Mouse (Mus musculus): ENCODE measurements around the gene Lce3e. TPM values are rescaled to one million over a fixed set of nuclear protein-coding genes. Genes with fewer than 3 reads are reported as not detected.

Lce3e gene
- polyA plus RNA-seq (2015; fragmentation: Nextera tagmentation; extraction: Ambion mirVana) = not detected in 2 replicates

GRCm38 (mm10) chr3:92966761-92967160 lies at the start of gene Lce3e:
Gene Lce3e, plus strand, starts transcription at chr3:92967061.
- Histone ChIP-seq H3K36me3 (ENCODE audit: control insufficient read depth, insufficient read depth, low read length) (no peaks in the 10 kb centered on the region), H3K27me3 (replicated peaks; ENCODE audit: control insufficient read depth, insufficient read depth, low read length) (no peaks in the 10 kb centered on the region), H3K4me3 (ENCODE audit: low read length) (no peak within 1 kb of the TSS), H3K4me2 (ENCODE audit: low read depth, low read length) (no peak within 1 kb of the TSS), H3K9me3 (ENCODE audit: control insufficient read depth, low read length) (no peaks in the 10 kb centered on the region), H3K27ac (ENCODE audit: low read length) (no peak within 1 kb of the TSS), H3K9ac (ENCODE audit: low read depth, low read length) (no peak within 1 kb of the TSS), H3K4me1 (ENCODE audit: control insufficient read depth, insufficient read depth, low read length) (no peaks in the 10 kb centered on the region)
- no peak for ATAC-seq
- 89% methylated on average over 2 of the region's 2 CpGs for WGBS

- H3K9me3 ChIP-seq (ENCODE audit: control insufficient read depth, low read length) = no peaks in the 10 kb centered on the region
- no peak overlapping the region for H3K4me2 ChIP-seq (ENCODE audit: low read depth, low read length)
- ATAC-seq = no peak
- 61% methylated on average over 4 of the region's 4 CpGs for WGBS
- H3K9ac ChIP-seq (ENCODE audit: low read depth, low read length) = no peak overlapping the region
- H3K36me3 ChIP-seq (ENCODE audit: control insufficient read depth, insufficient read depth, low read length) = no peaks in the 10 kb centered on the region
- H3K27ac ChIP-seq (ENCODE audit: low read length) = no peak overlapping the region
- no peak overlapping the region for H3K4me3 ChIP-seq (ENCODE audit: low read length)
- no peaks in the 10 kb centered on the region for H3K27me3 ChIP-seq (replicated peaks; ENCODE audit: control insufficient read depth, insufficient read depth, low read length)
- H3K4me1 ChIP-seq (ENCODE audit: control insufficient read depth, insufficient read depth, low read length) = no peaks in the 10 kb centered on the region
Measured at GRCm38 (mm10) chr3:92920364-92920763, 46.5 kb upstream of the Lce3e start.

GRCm38 (mm10) chr3:92926130-92926529 lies 40.7 kb upstream of the Lce3e start, which contains the start of gene Lce3a:
Gene Lce3a, minus strand, starts transcription at chr3:92926230.
- Histone ChIP-seq H3K4me1 (ENCODE audit: control insufficient read depth, insufficient read depth, low read length) (no peaks in the 10 kb centered on the region), H3K9me3 (ENCODE audit: control insufficient read depth, low read length) (no peaks in the 10 kb centered on the region), H3K4me3 (ENCODE audit: low read length) (no peak within 1 kb of the TSS), H3K4me2 (ENCODE audit: low read depth, low read length) (no peak within 1 kb of the TSS), H3K27ac (ENCODE audit: low read length) (no peak within 1 kb of the TSS), H3K27me3 (replicated peaks; ENCODE audit: control insufficient read depth, insufficient read depth, low read length) (no peaks in the 10 kb centered on the region), H3K9ac (ENCODE audit: low read depth, low read length) (no peak within 1 kb of the TSS), H3K36me3 (ENCODE audit: control insufficient read depth, insufficient read depth, low read length) (no peaks in the 10 kb centered on the region)
- WGBS = 75% methylated on average over 2 of the region's 2 CpGs
- no peak for ATAC-seq

DNA sequence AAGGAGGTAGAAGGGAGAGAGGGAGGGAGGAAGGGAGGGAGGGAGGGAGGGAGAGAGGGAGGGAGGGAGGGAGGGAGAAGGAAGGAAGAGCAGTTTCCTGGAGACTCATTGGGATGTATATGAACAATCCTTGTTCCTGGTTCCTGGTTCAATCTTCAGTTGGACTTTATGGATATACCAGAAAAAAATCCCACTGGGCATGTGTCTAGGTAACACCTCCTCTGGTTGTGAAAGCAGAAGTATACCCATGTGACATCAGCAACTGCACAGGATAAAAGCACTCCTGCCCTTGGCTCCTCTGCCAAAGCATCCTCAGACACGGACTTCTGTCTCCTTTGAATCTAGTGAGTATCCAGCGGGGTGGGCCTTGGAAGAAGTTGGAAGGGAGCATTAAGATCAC lies 34.2 kb upstream of the Lce3e start, which contains the start of gene Lce3b:
Lce3b (plus strand) TSS at position 301 of the 400 bp plus-strand sequence.
- H3K4me3 ChIP-seq (ENCODE audit: low read length) = no peak within 1 kb of the TSS
- WGBS = 62% methylated on average over 2 of the region's 2 CpGs
- no peak within 1 kb of the TSS for H3K27ac ChIP-seq (ENCODE audit: low read length)
- H3K9ac ChIP-seq (ENCODE audit: low read depth, low read length) = no peak within 1 kb of the TSS
- H3K9me3 ChIP-seq (ENCODE audit: control insufficient read depth, low read length) = no peaks in the 10 kb centered on the region
- no peaks in the 10 kb centered on the region for H3K36me3 ChIP-seq (ENCODE audit: control insufficient read depth, insufficient read depth, low read length)
- H3K4me1 ChIP-seq (ENCODE audit: control insufficient read depth, insufficient read depth, low read length) = no peaks in the 10 kb centered on the region
- no peak within 1 kb of the TSS for H3K4me2 ChIP-seq (ENCODE audit: low read depth, low read length)
- no peak for ATAC-seq
- H3K27me3 ChIP-seq (replicated peaks; ENCODE audit: control insufficient read depth, insufficient read depth, low read length) = no peaks in the 10 kb centered on the region

DNA sequence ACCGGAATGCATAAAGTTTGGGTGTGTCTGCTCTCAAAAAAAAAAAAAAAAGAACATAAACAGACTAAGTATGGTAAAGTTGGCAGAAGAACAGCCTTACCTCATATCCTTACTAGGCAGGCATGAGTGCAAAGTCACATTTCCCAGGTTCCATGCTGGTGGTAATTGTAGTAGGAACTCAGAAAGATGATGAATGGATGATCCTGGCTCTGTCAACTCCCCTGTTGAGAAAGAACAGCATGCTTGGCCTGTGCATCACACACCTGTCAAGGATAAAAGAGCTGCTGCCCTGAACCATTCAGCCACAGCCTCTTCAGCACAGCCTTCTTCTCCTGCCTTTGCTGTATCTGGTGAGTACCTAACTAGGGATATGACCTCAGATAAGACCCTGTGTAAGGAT lies 22.7 kb upstream of the Lce3e start, which contains the start of gene Lce3c:
Lce3c (plus strand) TSS at position 301 of the 400 bp plus-strand sequence.
- Histone ChIP-seq H3K9ac (ENCODE audit: low read depth, low read length) (no peak within 1 kb of the TSS), H3K36me3 (ENCODE audit: control insufficient read depth, insufficient read depth, low read length) (no peaks in the 10 kb centered on the region), H3K4me2 (ENCODE audit: low read depth, low read length) (no peak within 1 kb of the TSS), H3K4me1 (ENCODE audit: control insufficient read depth, insufficient read depth, low read length) (no peaks in the 10 kb centered on the region), H3K27me3 (replicated peaks; ENCODE audit: control insufficient read depth, insufficient read depth, low read length) (no peaks in the 10 kb centered on the region), H3K4me3 (ENCODE audit: low read length) (no peak within 1 kb of the TSS), H3K9me3 (ENCODE audit: control insufficient read depth, low read length) (no peaks in the 10 kb centered on the region), H3K27ac (ENCODE audit: low read length) (no peak within 1 kb of the TSS)
- WGBS = 63% methylated on average over 1 of the region's 1 CpGs
- ATAC-seq = no peak

DNA sequence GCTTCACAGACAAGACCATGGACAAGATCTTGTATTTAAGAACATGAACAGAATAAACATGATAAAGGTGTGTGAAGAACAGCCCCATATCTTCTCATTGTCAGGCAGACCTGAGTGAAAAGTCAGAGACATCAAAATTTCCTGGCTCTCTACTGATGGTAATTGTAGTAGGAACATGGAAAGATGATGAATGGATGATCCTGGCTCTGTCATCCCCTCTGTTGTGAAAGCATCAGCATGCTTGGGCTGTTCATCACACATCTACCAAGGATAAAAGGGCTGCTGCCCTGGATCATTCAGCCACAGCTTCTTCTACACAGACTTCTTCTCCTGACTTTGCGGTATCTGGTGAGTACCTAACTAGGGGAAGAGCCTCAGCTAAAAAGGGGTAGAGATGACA lies 9.8 kb upstream of the Lce3e start, which contains the start of gene Lce3d:
Lce3d (plus strand) TSS at position 301 of the 400 bp plus-strand sequence.
- no peak within 1 kb of the TSS for H3K27ac ChIP-seq (ENCODE audit: low read length)
- H3K9me3 ChIP-seq (ENCODE audit: control insufficient read depth, low read length) = no peaks in the 10 kb centered on the region
- ATAC-seq = no peak
- H3K9ac ChIP-seq (ENCODE audit: low read depth, low read length) = no peak within 1 kb of the TSS
- H3K27me3 ChIP-seq (replicated peaks; ENCODE audit: control insufficient read depth, insufficient read depth, low read length) = no peaks in the 10 kb centered on the region
- 86% methylated on average over 1 of the region's 1 CpGs for WGBS
- H3K4me3 ChIP-seq (ENCODE audit: low read length) = no peak within 1 kb of the TSS
- H3K4me2 ChIP-seq (ENCODE audit: low read depth, low read length) = no peak within 1 kb of the TSS
- no peaks in the 10 kb centered on the region for H3K36me3 ChIP-seq (ENCODE audit: control insufficient read depth, insufficient read depth, low read length)
- no peaks in the 10 kb centered on the region for H3K4me1 ChIP-seq (ENCODE audit: control insufficient read depth, insufficient read depth, low read length)

GRCm38 (mm10) chr3:92978484-92978883 lies 11.6 kb downstream of the Lce3e start:
- H3K36me3 ChIP-seq (ENCODE audit: control insufficient read depth, insufficient read depth, low read length) = no peaks in the 10 kb centered on the region
- WGBS = 62% methylated on average over 2 of the region's 2 CpGs
- no peak overlapping the region for H3K4me2 ChIP-seq (ENCODE audit: low read depth, low read length)
- no peak overlapping the region for H3K27ac ChIP-seq (ENCODE audit: low read length)
- H3K27me3 ChIP-seq (replicated peaks; ENCODE audit: control insufficient read depth, insufficient read depth, low read length) = no peaks in the 10 kb centered on the region
- peak; percentile 90 for ATAC-seq
- no peaks in the 10 kb centered on the region for H3K4me1 ChIP-seq (ENCODE audit: control insufficient read depth, insufficient read depth, low read length)
- no peaks in the 10 kb centered on the region for H3K9me3 ChIP-seq (ENCODE audit: control insufficient read depth, low read length)
- H3K9ac ChIP-seq (ENCODE audit: low read depth, low read length) = no peak overlapping the region
- H3K4me3 ChIP-seq (ENCODE audit: low read length) = no peak overlapping the region

- no peak within 1 kb of the TSS for H3K4me2 ChIP-seq (ENCODE audit: low read depth, low read length)
- no peaks in the 10 kb centered on the region for H3K27me3 ChIP-seq (replicated peaks; ENCODE audit: control insufficient read depth, insufficient read depth, low read length)
- H3K9me3 ChIP-seq (ENCODE audit: control insufficient read depth, low read length) = no peaks in the 10 kb centered on the region
- no peaks in the 10 kb centered on the region for H3K36me3 ChIP-seq (ENCODE audit: control insufficient read depth, insufficient read depth, low read length)
- H3K27ac ChIP-seq (ENCODE audit: low read length) = no peak within 1 kb of the TSS
- no peaks in the 10 kb centered on the region for H3K4me1 ChIP-seq (ENCODE audit: control insufficient read depth, insufficient read depth, low read length)
- H3K9ac ChIP-seq (ENCODE audit: low read depth, low read length) = no peak within 1 kb of the TSS
- no peak within 1 kb of the TSS for H3K4me3 ChIP-seq (ENCODE audit: low read length)
- ATAC-seq = no peak
Measured at GRCm38 (mm10) chr3:92991926-92992325, 25.1 kb downstream of the Lce3e start, which contains the start of gene Lce3f. Gene Lce3f, plus strand, starts transcription at chr3:92992226.

DNA sequence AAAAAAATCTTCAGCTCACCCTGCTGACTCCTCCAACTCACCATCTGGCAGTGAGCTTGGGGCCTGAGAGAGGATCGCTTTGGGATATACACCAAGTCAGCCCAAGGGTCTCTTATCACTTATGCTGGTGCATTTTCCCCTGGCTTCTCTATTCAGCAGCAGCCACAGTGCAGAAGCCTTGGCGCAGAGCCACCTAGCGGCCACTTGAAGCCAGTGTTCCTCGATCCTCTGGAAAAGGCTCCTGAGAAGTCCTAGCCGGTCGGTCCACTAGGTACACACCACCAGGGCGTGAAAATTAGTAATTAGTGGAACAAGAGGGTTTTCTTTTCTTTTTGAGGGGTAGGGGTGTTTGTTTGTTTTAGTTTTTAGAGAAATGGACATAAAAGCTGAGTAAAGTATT lies 31.8 kb downstream of the Lce3e start:
- WGBS = 7% methylated on average over 7 of the region's 7 CpGs
- Histone ChIP-seq H3K9ac (ENCODE audit: low read depth, low read length) (no peak overlapping the region), H3K27me3 (replicated peaks; ENCODE audit: control insufficient read depth, insufficient read depth, low read length) (no peaks in the 10 kb centered on the region), H3K9me3 (ENCODE audit: control insufficient read depth, low read length) (no peaks in the 10 kb centered on the region), H3K4me1 (ENCODE audit: control insufficient read depth, insufficient read depth, low read length) (no peaks in the 10 kb centered on the region), H3K27ac (ENCODE audit: low read length) (no peak overlapping the region), H3K4me2 (ENCODE audit: low read depth, low read length) (no peak overlapping the region), H3K4me3 (ENCODE audit: low read length) (no peak overlapping the region), H3K36me3 (ENCODE audit: control insufficient read depth, insufficient read depth, low read length) (no peaks in the 10 kb centered on the region)
- peak; percentile 64 for ATAC-seq

DNA sequence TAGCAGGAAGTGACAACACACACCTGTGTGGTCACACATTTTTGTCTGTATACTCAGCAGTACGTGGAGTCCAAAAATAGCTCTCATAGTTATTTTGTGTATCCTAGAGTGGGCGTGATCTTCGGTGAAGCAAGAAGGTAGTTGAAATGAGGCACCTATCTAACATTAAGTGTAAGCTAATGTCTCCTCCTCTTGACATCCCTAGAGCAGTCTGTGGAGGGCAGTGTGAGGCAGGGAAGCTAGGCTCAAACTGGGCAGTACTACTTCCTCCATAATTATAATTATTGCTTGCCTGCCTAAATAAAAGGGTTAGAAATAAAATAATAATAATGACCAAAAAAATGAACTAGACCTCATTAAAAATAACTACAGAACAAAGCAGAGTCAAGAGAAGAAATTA lies 33.8 kb downstream of the Lce3e start:
- H3K4me3 ChIP-seq (ENCODE audit: low read length) = no peak overlapping the region
- 68% methylated on average over 3 of the region's 3 CpGs for WGBS

More for the DNA sequence above, 33.8 kb downstream of the Lce3e start:
- Histone ChIP-seq H3K4me2 (ENCODE audit: low read depth, low read length) (no peak overlapping the region), H3K27ac (ENCODE audit: low read length) (no peak overlapping the region), H3K9me3 (ENCODE audit: control insufficient read depth, low read length) (no peaks in the 10 kb centered on the region), H3K4me1 (ENCODE audit: control insufficient read depth, insufficient read depth, low read length) (no peaks in the 10 kb centered on the region), H3K9ac (ENCODE audit: low read depth, low read length) (no peak overlapping the region), H3K36me3 (ENCODE audit: control insufficient read depth, insufficient read depth, low read length) (no peaks in the 10 kb centered on the region), H3K27me3 (replicated peaks; ENCODE audit: control insufficient read depth, insufficient read depth, low read length) (no peaks in the 10 kb centered on the region)
- ATAC-seq = no peak

All from intestine, embryonic 16.5 days (tissue).